Mouse (Mus musculus) kidney, embryonic 16.5 days (tissue): Measurements from ENCODE around the gene Por. TPM values are rescaled to one million over a fixed set of nuclear protein-coding genes. Genes with fewer than 3 reads are reported as not detected.

ENCODE experiments used
- ATAC-seq: fragments of 200-750 bp; cut with Nextera tagmentation; 2 replicates; pipeline ENCODE4 v1.8.0; 2017; ENCODE audit warnings: moderate TSS enrichment; ENCODE audit not compliant: low FRiP score, low TSS enrichment
- H3K27ac ChIP-seq: fragments of 300-500 bp; sonication (generic); 2 replicates; pipeline ENCODE4 v1.5.1; 2014; ENCODE audit warnings: low read length
- H3K27me3 ChIP-seq: fragments of 300-500 bp; sonication (generic); 2 replicates; pipeline ENCODE4 v1.6.1; 2014; ENCODE audit warnings: low read length, control low read depth, mixed read lengths; ENCODE audit not compliant: insufficient read depth
- H3K36me3 ChIP-seq: fragments of 300-500 bp; sonication (generic); 2 replicates; pipeline ENCODE4 v1.6.1; 2014; ENCODE audit warnings: low read length, control low read depth, mixed read lengths; ENCODE audit not compliant: insufficient read depth
- H3K4me1 ChIP-seq: fragments of 300-500 bp; sonication (generic); 2 replicates; pipeline ENCODE4 v1.6.1; 2014; ENCODE audit warnings: low read length, control low read depth, mixed read lengths; ENCODE audit not compliant: insufficient read depth
- H3K4me2 ChIP-seq: fragments of 300-500 bp; sonication (generic); replicated peaks from 2 replicates; pipeline ENCODE4 v1.6.1; 2014; ENCODE audit warnings: low read depth, low read length
- H3K4me3 ChIP-seq: fragments of 300-500 bp; sonication (generic); 2 replicates; pipeline ENCODE4 v1.5.1; 2014; ENCODE audit warnings: mild to moderate bottlenecking, low read length
- H3K9ac ChIP-seq: fragments of 300-500 bp; sonication (generic); replicated peaks from 2 replicates; pipeline ENCODE4 v1.6.1; 2014; ENCODE audit warnings: low read length
- H3K9me3 ChIP-seq: fragments of 300-500 bp; sonication (generic); 2 replicates; pipeline ENCODE4 v1.6.1; 2016; ENCODE audit warnings: low read length, control low read depth
- WGBS: fragments of 180-500 bp; shearing (Covaris S2); extraction: QIAGEN DNeasy Blood & Tissue Kit; methylation state at CpG from one replicate; pipeline ENCODE4 v1.1.7; 2014; 5-methylcytosine and 5-hydroxymethylcytosine counted together
- polyA plus RNA-seq: library from polyadenylated mRNA; unstranded; fragments of >200 nt; fragmentation: Nextera tagmentation; extraction: Ambion mirVana; gene quantifications from 2 replicates; pipeline ENCODE4 v1.2.1, GENCODE M21; 2015

The Por gene
- polyA plus RNA-seq, 1 experiment from 2014 or later: 106 TPM

DNA sequence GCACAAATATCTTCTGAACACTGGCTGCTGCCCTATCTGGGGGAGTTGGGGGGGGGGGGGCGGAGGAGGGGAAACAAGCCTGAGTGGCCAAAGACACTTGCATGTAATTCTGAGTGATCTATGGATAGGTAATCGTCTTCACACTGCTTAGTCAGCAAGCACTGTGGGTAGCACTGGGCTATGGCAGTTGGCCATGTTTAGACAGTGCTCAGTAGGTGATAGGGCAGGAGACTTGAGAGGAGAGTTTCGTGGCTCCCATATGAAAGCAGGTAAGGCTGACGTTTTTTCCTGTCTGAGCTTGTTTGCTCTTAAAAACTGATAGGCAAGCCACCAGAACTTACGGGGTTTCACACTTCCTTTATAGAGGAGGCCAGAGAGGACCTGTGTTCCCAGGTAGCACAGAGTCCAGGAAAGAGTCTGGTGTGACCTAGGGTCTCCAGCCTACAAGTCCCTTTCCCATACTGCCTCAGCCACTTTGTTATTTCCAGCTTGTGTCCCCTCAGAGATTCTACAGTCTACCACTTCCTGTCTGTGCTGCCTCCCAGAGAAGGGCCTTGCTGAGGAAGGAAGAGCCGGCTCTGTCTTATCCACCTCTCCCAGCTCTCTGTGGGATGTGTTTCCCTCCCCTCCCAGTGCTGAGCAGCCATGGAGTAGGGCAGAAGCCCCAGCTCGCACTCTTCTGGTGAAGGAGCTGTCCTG lies 29.9 kb upstream of the Por start:
- Histone ChIP-seq H3K36me3 (peaks cover 50% of the 10 kb centered on the region), H3K9me3 (no peaks in the 10 kb centered on the region), H3K4me2 (no peak overlapping the region), H3K4me1 (no peaks in the 10 kb centered on the region), H3K27me3 (no peaks in the 10 kb centered on the region), H3K9ac (no peak overlapping the region), H3K4me3 (no peak overlapping the region), H3K27ac (no peak overlapping the region)
- ATAC-seq: no peak
- 75% methylated on average over 7 of the region's 7 CpGs for WGBS

DNA sequence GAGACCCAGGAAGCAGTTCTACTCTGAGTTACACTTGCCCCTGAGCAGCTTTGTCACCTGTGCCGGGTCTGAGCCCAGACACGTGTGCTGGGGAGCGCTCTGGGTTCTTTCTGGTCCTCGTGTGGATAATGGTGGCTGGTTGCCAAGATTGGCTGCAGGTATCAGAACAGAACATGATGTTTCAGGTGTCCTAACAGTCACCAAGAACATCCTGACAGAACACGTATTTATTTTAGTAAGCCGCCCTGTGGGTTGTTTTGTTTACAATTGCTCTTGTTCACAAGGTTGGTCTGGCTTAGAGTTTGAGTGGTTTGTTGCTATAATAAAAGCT lies 29.4 kb upstream of the Por start:
- Histone ChIP-seq H3K27me3 (no peaks in the 10 kb centered on the region), H3K9me3 (no peaks in the 10 kb centered on the region), H3K36me3 (peaks cover 45% of the 10 kb centered on the region), H3K9ac (no peak overlapping the region), H3K4me3 (no peak overlapping the region), H3K4me1 (no peaks in the 10 kb centered on the region), H3K27ac (no peak overlapping the region), H3K4me2 (no peak overlapping the region)
- ATAC-seq: no peak
- WGBS: 89% methylated on average over 6 of the region's 6 CpGs

DNA sequence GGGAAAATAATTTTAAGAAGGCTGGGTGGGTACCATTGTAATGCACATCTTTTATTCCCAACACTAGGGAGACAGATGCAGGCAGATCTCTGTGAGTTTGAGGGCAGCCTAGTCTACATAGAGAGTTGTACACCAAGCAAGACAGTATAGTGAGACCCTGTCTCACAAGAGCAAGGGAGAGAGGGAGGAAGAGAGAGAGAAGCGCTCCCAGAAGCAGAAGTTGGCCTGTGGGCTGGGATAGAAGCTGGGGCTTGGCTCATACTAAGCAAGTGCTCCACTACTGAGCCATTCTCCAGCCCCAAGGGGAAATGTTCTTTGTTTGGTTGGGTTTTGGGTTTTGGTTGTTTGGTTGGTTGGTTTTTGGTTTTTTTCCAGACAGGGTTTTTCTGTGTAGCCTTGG lies 28.8 kb upstream of the Por start:
- Histone ChIP-seq H3K9ac (no peak overlapping the region), H3K36me3 (peaks cover 39% of the 10 kb centered on the region), H3K4me3 (no peak overlapping the region), H3K4me1 (no peaks in the 10 kb centered on the region), H3K27me3 (no peaks in the 10 kb centered on the region), H3K9me3 (no peaks in the 10 kb centered on the region), H3K27ac (no peak overlapping the region), H3K4me2 (no peak overlapping the region)
- ATAC-seq: no peak
- 100% methylated on average over 1 of the region's 1 CpGs for WGBS

DNA sequence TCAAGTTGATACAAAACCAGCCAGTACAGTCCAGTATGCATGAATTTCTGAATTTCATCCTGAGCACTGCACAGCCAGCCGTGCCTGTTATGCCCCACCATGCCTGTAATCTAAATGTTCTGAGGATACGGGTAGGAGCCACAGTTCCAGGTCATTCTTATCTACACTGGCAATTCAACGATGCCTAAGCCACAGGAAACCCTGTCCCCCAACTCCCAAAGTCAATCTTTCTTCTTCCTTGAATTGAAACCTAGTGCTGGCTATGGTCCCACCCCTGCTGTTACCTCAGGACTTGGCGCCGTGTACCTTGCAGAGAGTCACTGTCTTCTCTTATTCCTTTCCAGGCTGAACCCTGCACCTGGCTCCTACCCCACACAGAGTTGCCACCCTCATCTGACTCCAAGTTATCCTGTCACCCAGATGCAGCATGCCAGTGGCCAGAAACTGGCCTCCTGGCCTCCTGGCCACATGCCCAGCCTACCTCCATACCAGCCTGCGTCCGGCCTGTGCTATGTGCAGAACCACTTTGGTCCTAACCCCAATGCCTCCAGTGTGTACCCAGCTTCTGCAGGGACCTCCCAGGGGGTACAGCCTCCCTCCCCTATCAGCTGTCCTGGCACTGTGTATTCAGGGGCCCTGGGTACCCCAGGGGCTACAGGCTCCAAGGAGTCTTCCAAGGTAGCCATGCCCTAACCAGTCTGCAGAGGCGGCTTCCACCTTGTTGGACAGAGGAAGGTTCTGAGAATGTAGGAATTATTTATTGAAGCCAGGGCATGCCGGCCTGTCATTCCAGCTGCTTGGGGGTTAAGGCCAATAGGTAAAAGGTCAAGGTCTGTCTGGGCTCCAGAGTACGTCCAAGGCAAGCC lies 26.9 kb upstream of the Por start:
- no peaks in the 10 kb centered on the region for H3K27me3 ChIP-seq
- no peak overlapping the region for H3K4me3 ChIP-seq
- peak; percentile 44; the same call in 1 of the 2 replicates for ATAC-seq
- WGBS: 81% methylated on average over 10 of the region's 10 CpGs
- H3K27ac ChIP-seq: no peak overlapping the region
- no peaks in the 10 kb centered on the region for H3K4me1 ChIP-seq
- peaks cover 20% of the 10 kb centered on the region for H3K36me3 ChIP-seq
- no peak overlapping the region for H3K9ac ChIP-seq
- H3K4me2 ChIP-seq: no peak overlapping the region
- H3K9me3 ChIP-seq: 0 out of 2 replicates have a peak, but pooled peaks cover under 1% of the 10 kb centered on the region

DNA sequence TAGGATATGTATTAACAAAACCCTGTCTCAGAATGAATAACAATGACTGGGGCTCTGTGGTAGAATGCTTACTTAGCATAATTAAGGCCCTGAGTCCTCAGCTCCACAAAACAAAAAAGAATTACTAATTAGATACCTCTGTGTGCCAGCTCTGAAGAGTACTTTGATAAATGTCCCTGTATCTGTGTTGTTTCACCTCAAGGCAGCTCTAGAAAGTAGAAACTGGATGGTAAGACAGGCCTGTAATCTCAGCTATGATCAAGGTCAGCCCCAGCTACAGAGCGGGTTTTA lies 26.3 kb upstream of the Por start:
- Histone ChIP-seq H3K4me2 (no peak overlapping the region), H3K4me1 (no peaks in the 10 kb centered on the region), H3K9ac (no peak overlapping the region), H3K9me3 (0 out of 2 replicates have a peak, but pooled peaks cover 3% of the 10 kb centered on the region), H3K27ac (no peak overlapping the region), H3K4me3 (no peak overlapping the region), H3K36me3 (peaks cover 17% of the 10 kb centered on the region), H3K27me3 (no peaks in the 10 kb centered on the region)
- ATAC-seq: no peak
- 81% methylated on average over 1 of the region's 1 CpGs for WGBS

DNA sequence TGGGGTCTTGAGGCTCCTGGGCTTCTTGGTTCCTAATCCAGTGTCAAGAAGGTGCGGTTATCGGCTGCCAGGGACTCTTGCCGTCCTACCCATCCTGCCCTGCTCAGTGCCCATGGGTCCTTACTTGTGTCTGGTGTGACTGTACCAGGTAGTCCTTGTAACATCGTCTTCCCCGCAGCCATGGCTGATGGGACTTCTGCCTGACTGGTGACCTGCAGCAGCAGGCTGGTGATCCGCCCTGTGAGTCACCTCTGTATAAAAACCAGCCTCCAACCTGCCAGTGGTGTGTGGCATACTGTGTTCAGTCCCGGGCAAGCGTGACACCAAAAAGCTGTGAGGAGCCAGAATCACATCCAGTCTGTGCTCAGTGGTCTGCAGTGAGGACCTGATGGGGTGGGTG lies 26.0 kb upstream of the Por start:
- no peak for ATAC-seq
- H3K4me2 ChIP-seq: no peak overlapping the region
- no peak overlapping the region for H3K4me3 ChIP-seq
- no peak overlapping the region for H3K9ac ChIP-seq
- H3K4me1 ChIP-seq: no peaks in the 10 kb centered on the region
- WGBS: 92% methylated on average over 8 of the region's 8 CpGs
- peaks cover 17% of the 10 kb centered on the region for H3K36me3 ChIP-seq
- no peaks in the 10 kb centered on the region for H3K27me3 ChIP-seq
- H3K27ac ChIP-seq: no peak overlapping the region
- 0 out of 2 replicates have a peak, but pooled peaks cover 3% of the 10 kb centered on the region for H3K9me3 ChIP-seq

DNA sequence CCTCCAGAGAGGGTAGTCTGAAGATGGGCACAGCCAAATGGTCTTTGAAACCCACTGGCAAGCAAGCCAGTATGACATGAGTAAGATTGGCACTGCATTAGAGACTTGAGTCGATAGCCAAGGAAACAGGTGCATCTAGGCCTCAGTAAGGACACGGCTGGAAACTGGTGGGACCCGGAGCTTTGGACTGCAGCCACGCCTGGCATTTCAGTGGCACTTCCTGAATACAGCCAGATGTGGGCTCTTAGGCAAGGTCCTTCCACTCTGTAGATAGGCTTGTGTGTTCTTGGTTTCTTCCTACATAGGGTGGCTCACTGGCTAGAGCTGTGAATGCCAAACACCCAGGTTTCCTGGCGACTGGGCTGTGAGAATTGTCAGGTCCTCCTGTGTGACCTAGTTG lies 24.5 kb upstream of the Por start:
- 91% methylated on average over 5 of the region's 5 CpGs for WGBS
- no peak for ATAC-seq
- H3K27me3 ChIP-seq: no peaks in the 10 kb centered on the region
- H3K4me1 ChIP-seq: no peaks in the 10 kb centered on the region
- H3K9me3 ChIP-seq: 0 out of 2 replicates have a peak, but pooled peaks cover 3% of the 10 kb centered on the region
- H3K4me2 ChIP-seq: no peak overlapping the region
- no peak overlapping the region for H3K9ac ChIP-seq
- peaks cover 10% of the 10 kb centered on the region; the same call in 1 of the 2 replicates for H3K36me3 ChIP-seq
- H3K4me3 ChIP-seq: no peak overlapping the region
- no peak overlapping the region for H3K27ac ChIP-seq

DNA sequence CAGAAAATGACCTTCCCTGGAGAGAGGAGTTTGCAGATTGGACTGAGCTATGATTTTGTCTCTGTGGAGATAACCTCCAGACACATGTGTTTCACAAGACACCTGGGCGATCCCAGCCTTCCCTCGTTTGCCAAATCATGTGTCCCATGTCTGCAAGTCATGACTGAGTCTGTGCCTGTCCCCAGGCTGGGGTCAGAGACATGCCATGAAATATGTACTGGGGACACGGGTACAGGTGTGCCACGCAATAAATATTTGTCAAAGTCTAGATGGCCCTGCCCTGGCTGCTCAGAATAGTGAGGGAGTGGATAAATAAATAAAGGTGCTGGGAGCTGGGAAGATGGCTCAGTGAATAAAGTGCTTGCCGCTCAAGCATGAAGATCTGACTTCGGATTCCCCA lies 23.8 kb upstream of the Por start:
- H3K4me1 ChIP-seq: no peaks in the 10 kb centered on the region
- H3K9ac ChIP-seq: no peak overlapping the region
- H3K4me2 ChIP-seq: no peak overlapping the region
- ATAC-seq: no peak
- no peaks in the 10 kb centered on the region for H3K27me3 ChIP-seq
- 54% methylated on average over 6 of the region's 6 CpGs for WGBS
- peaks cover 8% of the 10 kb centered on the region; the same call in 1 of the 2 replicates for H3K36me3 ChIP-seq
- H3K9me3 ChIP-seq: 0 out of 2 replicates have a peak, but pooled peaks cover 3% of the 10 kb centered on the region
- H3K4me3 ChIP-seq: no peak overlapping the region
- H3K27ac ChIP-seq: no peak overlapping the region

DNA sequence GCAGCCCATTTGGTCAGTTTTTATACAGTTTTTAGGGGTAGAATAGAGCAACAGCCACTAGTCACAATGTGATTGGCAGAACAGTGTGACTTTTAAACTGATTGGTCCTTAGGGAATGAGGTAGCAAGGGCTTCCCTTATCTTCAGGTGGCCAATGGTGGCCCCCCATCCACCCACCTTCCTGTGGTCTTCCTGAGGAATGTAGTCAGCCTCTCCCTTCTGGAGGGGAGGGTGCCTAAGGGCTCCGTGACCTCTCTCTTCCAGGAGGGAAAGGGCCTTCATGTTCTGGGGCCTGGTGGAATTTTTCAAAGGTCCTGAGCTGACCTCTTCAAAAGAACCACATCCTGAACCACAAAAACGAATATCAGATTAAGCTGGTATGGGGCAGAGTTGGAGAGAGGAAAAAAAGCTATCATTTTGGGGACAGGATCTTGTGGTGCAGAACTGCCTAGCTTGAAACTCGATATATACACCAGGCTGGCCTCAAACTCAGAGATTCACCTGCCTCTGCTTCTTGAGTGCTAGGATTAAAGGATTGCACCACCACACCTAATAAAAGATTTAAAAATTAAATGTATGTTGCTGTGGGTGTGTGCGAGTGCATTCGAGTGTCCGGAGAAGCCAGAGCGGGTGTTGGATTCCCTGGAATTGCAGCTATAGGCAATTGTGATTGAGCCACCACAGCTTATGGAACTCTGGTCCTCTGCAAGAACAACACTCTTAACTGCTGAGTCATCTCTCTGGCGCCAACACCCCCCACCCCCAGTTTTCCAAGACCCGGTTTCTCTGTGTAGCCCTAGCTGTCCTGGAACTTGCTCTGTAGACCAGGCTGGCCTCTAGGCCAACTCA lies 21.1 kb upstream of the Por start:
- H3K4me2 ChIP-seq: no peak overlapping the region
- 0 out of 2 replicates have a peak, but pooled peaks cover 3% of the 10 kb centered on the region for H3K9me3 ChIP-seq
- H3K9ac ChIP-seq: no peak overlapping the region
- no peaks in the 10 kb centered on the region for H3K36me3 ChIP-seq
- H3K4me1 ChIP-seq: 0 out of 2 replicates have a peak, but pooled peaks cover 3% of the 10 kb centered on the region
- no peak overlapping the region for H3K4me3 ChIP-seq
- 76% methylated on average over 9 of the region's 9 CpGs for WGBS
- no peaks in the 10 kb centered on the region for H3K27me3 ChIP-seq
- ATAC-seq: no peak
- no peak overlapping the region for H3K27ac ChIP-seq
